Mouse (Mus musculus) 3134 (cell line): ENCODE measurements around the gene St7.
A peak's percentile ranks its signal among the peaks of the same experiment; 100 is the strongest.
"Not testable (repeated sequence)": the region's sequence is repeated elsewhere in the genome, so short reads cannot be mapped to it uniquely, and the experiment has no call there.

Source experiments
- DNase-seq: peaks from one replicate; pipeline ENCODE4 v3.0.0-alpha.2; 2011; ENCODE audit warnings: low spot score; ENCODE audit not compliant: insufficient read length; ENCODE audit errors: extremely low read depth

The St7 gene

DNA sequence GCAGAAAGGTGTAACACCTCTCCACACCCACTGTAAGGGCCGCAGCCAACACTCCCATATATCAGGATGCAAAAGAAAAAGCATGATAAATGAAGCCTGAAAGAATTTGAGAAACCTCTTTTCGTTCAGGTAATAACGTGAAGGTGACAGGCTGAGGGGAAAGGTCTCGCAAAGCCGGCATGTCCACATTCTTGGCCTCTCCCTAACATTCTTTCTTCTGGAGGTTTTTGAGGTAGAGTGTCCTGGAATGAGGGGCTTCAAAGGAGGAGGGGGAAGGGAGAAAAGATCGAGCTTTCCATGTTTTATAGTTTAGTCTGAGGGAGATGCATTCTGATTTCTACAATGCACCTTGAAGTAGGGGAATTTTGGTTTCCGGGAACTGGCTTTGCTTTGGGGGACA, at the start of gene St7:
TSS of gene St7 (plus strand) at position 287 of the 400 bp plus-strand sequence.
- no peak for DNase-seq

DNA sequence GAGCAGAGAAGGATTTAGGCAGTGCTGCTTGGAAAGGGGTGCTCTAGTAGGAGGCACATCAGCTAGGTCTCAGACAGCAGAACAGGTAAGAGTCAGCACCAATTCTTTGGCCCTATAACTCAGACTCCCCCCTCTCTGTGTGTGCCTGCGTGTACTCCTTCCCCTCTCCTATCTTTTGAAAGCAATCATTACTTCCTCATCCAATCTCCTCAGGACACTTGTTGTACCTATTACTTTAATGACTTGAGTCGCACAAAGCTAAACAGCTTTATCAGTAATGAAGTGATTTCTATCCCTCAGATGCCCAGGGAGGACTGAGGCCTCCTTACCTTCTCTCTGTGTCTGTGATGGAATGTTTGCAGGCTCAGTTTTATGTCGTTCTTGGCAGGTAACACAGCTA, 46.6 kb upstream of the St7 start:
- DNase-seq, result no peak

DNA sequence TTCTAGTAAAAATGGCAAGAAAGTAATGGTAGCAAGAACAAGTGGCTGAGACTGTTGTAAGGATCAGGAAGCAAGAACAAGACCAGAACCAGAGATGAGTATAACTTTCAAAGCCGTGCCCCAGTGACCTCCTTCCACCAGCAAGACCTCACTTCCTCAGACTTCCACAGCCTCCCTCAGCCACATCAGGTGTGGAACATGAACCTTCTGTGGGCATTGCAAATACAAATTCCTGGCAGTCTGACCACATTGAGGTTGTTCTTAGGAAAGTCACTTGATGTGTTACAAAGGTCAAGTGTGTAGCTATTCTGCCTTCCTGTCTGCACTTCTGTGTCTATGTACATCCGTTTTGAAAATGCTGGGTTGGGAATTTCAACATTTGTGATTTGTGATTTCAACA, 40.6 kb upstream of the St7 start:
- DNase-seq, result no peak

DNA sequence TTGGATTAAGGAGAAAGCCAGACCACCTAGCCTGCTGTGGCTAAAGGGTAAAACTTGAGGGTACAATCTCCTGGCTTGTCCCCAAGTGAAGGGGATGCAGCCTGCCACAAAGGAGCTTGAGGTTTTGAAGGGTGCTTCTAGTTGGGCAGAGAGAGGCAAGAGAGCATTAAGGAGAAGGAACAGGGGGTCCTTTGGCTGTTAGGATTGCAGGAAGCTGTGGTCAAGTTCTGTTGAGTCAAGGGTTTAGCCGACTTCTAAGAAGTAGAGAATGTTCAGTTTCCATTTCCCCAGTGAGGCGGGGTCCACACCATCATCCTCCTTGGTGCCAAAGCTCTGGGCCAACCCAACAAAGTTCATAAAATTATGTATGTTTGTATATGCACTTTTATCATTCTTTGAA, 37.7 kb upstream of the St7 start:
- no peak for DNase-seq

DNA sequence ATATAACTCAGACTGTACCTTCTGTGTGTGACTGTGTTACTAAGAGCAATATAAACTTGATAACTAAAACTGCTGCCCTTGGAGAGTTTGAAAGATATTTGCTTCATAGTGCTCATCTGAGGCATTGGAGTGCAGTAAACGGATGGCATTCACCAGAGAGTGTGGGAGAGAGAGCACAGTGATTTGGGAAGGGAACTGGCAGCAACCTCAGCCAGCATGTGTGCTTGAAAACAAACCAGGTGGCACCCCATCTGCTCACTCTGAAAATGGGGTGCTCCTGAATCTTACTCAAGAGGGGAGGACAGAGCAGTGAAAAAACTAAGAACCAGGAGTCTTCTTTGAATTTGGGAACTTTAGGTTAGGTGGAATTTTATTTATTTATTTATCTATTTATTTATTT, 35.4 kb upstream of the St7 start:
- DNase-seq, result no peak

DNA sequence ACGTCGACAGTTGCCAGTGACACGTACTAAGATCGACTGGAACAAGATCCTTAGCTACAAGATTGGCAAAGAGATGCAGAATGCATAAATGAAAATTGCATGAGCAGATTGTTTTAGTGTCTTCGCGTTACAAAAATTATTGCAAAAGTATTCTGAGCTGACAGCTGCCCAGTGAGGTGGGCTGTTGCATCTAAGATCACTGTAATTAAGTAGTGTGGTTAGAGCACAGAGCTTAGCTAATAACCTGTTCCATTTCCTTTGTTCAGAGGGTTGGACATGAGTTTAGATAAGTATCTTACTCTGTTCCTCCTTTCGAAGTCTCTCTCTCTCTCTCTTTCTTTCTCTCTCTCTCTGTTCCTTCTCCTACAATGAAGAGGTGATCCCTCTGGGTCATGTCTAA, 27.4 kb upstream of the St7 start:
- no peak for DNase-seq

DNA sequence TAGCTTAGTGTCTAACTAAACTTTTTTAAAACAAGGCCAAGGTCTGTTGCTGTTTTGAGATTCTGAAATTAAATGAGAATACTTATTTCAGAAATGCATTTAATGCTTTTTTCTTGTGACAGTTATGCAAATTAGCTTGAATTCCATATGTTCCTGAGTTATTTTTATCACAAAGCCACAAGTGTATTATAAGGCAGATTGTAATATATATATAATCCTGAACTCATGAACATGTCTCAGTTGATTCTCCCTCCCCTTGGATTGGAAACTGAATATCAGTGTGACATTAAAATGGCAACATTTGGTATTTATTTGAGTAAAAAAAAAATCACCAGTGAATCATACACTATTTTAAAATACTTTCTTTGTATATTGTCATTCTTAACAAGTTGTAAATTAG, 26.7 kb upstream of the St7 start:
- no peak for DNase-seq

DNA sequence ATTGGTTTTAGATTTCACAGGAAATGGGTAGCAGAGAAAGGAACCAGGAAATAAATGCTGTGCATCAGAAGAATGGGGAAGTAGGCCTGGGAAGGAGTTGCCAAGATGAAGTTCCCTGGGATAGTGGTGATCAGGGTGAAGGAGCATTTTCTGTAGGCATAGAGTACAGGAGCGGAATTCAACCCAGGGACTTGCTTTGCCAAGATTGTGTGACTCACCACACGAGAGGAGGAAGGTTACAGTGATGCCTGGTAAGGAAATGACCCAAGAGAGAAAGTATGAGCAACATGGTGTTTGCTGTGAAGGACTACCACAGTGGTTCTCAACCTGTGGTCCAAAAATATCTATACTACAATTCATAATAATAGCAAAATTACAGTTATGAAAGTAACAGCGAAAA, 24.9 kb upstream of the St7 start:
- DNase-seq, result peak; percentile 46

DNA sequence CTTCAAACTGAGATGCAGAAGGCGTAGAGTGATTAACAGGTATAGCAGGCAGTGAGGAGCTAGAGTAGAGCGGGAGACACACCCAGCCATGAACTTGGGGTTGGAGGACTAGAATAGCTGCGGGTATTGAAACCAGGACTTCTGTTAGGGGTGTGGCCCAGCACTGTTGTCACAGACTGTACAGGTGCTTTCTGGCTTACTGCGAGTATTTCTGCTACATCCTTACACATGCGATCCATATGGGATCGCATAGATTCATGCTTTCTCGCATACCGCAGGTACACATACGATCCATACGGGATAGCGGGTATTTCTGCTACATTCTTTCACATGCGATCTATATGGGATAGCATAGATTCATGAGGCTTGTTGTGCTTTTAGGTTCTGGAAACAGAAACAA, 24.4 kb upstream of the St7 start:
- DNase-seq, result no peak

DNA sequence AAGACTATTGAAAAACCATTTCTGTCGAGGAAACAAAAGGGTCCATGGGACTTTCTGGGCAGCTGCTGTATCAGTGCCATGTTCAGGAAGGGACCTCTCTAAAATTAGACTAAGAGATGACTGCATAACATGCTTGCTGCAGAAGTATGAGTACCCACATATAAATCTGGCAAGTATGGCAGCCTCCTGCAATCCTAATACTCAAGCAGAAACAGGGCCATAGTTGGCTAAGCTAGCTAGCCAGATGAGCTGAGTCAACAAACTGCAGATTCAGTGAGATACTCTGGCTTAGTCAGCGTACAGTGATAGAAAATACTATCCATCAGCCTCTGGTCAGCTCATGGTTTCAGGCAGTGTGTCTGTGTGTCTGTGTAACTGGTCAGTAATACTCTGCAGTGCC, 22.9 kb upstream of the St7 start:
- DNase-seq, result no peak

DNA sequence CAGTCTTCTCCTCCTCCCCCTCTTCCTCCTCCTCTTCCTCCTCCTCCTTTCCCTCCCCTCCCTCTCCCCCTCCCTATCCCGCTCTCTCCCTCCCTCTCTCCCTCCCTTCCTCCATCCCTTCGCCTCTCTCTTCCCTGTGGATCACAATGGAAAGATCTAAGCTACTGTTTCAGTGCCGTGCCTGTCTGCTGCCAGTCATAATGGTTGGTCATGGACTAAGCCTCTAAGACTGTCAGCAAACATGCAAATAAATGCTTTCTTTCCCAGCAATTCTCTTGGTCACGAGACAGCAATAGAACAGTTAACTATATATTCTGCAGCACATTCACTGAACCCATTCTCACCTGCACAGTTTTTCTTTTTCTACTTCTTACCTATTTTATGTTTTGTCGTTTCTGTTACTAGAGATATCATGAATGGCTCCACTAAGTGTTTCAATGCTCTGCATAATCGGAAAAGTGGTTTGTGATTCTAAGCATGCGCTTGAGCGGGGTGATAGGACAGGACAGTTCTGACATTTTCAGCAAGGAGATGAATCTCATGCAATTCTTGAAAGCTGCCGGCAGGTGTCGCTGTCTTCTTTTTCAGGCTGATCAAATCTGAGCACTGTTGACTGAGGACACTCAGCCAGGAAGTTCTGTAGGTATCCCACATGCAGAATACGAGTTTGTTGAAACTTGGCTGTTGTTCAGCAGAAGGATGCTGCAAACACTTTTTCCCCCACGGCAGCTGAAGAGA, 17.5 kb upstream of the St7 start:
- peak; percentile 25 for DNase-seq

DNA sequence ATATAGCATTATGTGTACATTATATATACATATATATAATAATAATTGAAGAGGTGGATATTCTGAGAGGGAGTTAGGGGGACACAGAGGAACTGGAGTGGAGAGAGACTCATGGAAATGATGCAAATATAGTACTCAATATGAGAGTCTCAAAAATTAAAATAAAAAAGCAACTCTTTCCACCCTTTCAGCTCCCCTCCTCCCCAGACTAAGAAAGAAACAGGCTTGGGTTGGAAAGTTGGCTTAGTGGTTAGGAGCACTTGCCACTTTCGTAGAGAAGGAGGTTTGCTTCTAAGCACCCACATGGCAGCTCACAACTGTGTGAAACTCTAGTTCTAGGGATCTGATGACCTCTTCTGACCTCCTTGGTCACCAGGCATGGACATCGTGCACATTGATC, 15.7 kb upstream of the St7 start:
- no peak for DNase-seq

DNA sequence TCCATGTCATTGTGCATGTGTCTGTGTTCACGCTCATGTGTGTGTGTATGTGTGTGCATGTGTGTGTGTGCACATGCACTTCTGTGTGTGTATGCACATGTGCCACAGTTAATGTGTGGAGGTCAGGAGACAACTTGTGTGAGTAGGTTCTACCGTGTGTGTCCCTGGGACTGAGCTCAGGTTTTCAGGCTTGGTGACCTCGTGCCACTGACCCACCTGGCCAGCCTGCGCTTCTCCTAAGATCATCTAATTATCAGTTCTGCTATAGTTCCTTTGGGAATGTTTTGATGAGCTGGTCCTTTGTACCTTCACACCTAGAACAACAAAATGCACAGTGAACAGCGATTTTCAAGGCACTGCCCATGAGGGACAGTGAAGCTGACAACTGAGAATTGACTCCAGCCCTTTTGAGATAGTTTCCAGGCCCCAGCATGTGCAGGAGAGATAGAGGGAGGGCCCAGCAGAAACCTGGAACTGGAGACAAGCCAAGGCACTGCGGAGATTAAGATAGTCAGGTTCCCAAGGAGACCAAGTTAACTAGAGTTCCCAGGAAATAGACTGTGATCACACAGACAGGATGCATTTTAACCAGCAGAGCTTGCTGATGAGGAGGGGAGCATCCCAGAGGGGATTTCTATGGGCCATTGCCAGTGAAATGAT, 12.3 kb upstream of the St7 start:
- no peak for DNase-seq

DNA sequence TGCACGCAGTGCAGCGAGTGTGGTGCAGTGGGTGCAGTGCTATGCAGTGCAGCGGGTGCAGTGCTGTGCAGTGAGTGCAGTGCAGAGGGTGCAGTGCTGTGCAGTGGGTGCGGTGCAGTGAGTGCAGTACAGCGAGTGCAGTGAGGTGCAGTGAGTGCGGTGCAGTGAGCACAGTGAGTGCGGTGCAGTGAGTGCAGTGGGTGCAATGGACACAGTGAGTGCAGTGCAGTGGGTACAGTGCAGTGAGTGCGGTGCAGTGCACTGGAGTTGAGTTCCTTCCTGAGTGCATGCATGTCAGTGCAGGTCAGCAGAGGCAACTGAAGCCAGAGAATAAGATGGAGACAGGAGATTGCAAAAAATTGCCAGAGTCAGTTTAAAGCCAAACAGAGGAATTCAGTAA, 10.9 kb upstream of the St7 start:
- DNase-seq, result no peak

DNA sequence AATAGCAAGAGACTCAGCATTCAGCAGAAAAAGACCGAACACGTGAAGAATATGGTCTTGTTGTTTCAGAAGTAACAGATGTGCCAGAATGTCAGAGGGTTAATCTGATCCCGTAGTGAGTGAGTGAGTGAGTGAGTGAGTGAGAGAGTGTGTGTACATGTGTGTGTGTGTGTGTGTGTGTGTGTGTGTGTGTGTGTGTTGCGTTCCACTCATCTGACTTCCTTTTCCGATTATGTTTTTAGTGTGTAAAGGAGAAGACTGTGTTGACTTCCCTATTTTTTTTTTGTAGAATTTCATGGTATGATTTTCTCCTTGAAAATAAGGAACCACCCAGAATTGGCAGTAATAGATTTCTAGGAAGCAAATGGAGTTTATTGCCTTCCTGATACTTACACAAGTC, 4.1 kb upstream of the St7 start:
- DNase-seq, result no peak

DNA sequence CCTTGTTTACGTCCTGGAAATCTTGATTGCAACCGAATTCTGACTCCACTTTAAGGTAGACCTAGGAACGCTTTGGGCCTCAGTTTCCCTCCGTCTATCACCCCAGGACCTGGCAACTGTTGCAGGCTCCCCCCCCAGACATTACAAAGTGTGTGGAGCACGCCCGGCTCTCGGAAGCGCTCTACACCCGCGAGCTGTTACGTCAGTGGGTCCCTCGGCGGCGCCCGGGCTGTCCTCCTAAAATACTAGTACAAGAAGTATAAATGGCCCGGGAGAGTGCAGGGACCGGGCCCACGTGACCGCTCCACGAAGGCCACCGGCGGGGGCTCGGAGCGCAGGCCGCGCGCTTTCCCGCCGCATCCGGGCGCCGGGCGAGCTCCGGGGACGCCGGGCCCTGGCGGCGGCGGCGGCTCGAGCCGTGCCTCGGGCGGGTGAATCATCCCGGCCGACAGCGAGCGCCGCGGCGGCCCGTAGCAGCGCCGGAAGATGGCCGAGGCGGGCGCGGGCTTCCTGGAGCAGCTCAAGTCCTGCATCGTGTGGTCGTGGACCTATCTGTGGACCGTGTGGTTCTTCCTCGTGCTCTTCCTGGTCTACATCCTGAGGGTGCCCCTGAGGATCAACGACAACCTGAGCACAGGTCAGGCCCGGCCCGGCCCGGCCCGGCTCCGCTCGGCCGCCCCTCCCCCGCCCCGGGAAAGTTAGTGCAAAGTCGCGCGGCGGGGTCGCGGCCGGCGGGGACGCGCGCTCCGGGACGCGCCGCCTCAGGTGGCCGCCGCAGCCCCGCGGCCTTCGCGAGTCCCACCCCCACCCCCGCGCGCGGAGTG, 1.2 kb downstream of the St7 start:
- peak; percentile 82 for DNase-seq

DNA sequence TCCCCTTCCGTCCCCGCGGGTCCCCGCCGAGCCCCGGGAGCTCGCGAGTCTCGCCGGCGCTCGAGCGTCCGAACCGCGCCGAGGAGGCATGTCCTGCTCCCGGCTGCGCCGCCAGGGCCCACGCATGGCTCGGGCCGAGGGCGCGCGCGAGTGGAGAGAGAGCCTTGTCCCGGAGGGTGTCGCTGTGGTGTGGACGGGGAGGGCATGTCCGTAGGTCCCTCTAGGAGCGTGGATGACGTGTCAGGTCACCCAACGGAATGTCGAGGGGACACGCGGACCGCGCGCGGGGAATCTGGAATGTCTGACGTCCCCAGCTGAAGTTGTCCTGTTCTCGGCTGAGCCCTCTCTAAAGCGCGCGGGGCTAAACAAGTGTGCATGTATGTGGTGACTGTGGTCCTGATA, 1.8 kb downstream of the St7 start:
- DNase-seq, result peak; percentile 90

DNA sequence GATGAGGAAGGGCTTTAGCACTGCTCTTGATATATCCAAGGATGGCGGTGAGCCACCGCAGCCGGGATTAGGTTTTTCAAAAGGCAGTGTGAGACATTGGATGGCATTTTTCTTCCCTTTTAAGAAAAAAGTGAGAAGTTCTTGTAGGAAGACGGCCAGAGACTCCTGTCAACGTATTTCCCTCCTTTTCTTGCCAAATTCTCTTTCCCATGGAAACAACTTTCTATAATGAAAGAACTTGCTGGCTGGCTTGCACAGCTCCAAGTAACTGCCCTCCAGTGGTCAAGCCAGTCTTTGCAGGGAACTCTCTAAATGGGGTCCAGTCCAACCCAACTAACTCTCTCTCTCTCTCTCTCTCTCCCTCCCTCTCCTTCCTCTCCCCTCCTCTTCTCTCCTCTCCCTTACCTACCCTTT, 3.6 kb downstream of the St7 start:
- peak; percentile 31 for DNase-seq

DNA sequence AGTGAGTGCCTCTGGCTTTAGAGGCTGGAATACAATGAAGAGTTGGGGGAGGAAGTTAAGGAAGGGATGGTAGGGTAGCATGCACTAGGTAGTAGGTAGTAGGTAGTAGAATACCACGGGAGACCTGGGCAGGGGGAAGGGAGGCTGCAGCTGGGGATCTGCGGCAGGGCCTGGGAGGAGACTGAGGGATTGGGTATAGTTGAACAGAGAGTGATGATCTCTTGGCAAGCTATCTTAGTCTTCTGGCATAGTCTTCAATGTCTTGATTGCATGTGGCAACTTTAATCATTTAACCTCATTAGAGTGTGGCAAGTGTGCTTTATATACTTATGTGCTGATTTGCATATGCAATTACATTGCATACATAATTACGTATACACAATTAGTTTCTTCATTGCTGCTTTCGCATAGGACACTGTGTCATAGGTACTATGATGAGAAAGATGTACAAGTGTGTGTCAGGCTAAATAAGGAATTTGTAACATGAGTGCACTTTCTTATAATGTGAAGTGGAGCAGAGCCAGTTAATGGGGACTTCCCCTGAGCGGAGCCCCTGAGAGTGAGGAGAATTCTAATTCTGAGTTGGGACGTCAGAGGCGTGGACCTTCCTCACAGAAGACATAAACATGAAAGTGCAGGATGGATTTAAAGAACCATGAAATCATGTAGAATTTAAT, 8.3 kb downstream of the St7 start:
- DNase-seq, result no peak

DNA sequence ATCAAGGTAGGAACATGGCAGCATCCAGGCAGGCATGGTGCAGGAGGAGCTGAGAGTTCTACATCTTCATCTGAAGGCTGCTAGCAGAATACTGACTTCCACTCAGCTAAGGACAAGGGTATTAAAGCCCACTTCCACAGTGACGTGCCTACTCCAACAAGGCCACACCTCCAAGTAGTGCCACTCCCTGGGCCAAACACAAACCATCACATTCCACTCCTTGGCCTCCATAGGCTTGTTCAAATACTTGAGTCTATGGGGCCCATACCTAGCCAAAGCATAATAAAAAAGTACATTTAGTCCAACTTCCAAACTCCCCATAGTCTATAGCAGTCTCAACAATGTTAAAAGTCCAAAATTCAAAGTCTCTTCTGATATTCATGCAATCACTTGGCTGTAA, 11.3 kb downstream of the St7 start:
- not testable (repeated sequence) for DNase-seq

DNA sequence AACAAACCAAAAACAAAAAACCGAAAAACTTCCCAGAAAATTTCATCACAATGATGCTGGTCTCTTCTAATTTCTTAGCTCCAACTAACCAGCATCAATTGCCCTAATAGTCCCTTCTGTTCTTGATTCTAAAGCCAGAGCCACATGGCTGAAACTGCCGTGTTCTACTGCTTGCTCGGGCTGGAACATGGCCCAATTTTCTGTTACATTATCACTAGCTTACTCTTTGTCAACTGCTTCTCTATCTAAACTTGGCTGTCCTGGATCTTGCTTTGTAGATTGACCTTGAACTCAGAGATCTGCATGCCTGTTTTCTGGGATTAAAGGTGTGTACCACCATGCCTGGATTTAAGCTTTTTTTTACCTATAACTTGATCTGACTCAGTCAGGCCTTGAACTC, 13.2 kb downstream of the St7 start:
- no peak for DNase-seq
